Mouse (Mus musculus): ENCODE results near the gene Gpr152.

- TF ChIP-seq CTCF (IDR thresholded peaks at IDR 0.05; ENCODE audit: insufficient read depth, low read length) (peak; percentile 61), POLR2A (IDR thresholded peaks at IDR 0.05; ENCODE audit: borderline replicate concordance, extremely low read depth, low read depth, low read length) (peak; percentile 96)
Measured at GRCm38 (mm10) chr19:4169378-4169784, 29.8 kb downstream of the Gpr152 start.
